Mouse (Mus musculus) heart, adult 11 months (tissue): ENCODE data around the gene Il10rb.

Experiments
- DNase-seq: peaks from one replicate; pipeline ENCODE4 v3.0.0; 2022

Gene Il10rb

DNA sequence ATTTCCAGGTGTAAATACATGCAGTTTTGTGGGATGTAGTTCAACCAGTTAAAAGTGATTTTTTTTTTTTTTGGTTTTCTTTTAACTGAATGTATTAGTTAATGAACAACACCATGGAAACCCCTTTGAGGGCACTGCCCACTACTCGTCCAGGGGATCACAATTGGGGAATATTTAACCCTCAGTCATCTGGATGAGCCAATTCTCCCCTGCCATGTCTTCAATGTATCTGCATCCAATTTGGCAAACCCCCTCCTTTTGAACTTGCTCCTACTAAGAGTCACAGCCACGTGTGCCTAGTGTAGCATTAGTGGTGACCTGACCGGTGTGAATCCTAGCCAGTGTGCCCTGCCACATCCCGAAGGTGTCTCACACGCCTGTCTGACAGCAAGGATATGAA is 12.6 kb downstream of the Il10rb start:
- peak; percentile 85 for DNase-seq

DNA sequence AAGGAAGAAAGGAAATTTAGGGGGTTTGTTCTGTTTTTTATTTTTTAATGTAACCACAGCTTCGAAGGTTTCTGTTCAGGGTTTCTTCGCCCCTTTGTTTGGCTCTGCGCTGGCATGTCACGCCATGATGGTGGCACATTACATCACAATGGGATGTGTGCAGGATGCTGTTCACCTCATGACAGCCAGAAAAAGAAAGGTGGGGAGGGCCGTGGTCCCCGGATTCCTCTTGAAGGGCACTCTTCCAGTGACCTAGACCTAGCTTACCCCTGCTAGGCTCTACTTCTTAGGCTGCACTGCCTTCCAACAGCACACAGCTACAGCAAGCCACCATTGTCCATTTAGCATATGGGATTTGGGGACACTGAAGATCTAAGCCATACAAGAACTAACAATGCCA is 19.9 kb downstream of the Il10rb start:
- peak; percentile 65 for DNase-seq

DNA sequence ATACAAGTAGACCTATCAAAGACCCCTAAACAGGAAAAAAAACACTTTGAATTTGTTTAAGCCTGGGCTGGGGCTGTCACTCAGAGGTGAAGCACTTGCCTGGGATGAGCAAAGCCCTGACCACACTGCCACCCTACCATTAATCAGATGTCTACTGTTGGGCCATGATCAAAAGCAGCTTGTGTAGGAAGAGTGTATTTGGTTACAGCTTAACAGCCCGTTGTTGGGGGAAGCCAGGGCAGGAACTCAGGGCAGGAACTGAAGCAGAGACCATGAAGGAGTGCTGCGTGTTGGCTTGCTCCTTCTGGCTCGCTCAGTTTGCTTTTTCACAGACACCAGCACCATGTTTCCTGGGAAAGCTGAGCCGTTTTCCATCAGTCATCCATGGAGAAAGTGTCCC is 20.6 kb downstream of the Il10rb start:
- DNase-seq: peak; percentile 84

DNA sequence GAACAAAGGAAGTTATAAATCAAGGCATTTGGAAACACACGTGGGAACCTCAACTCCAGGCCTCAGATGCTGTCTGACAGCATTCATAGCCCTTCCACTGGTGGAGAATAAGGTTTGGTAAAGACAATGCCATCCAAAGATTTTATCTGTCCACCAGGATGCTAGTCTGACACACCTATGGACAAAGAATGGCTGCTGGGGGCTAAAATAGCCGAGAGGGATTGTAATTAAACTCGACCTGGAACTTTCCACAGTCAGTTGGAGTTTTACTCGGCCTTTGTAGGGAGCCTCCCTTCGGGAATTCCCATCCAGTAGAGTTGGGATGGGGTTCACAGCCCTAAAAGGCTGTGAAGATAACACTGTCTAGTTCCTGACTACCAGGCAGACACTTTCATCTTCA is 21.5 kb downstream of the Il10rb start:
- peak; percentile 88 for DNase-seq

DNA sequence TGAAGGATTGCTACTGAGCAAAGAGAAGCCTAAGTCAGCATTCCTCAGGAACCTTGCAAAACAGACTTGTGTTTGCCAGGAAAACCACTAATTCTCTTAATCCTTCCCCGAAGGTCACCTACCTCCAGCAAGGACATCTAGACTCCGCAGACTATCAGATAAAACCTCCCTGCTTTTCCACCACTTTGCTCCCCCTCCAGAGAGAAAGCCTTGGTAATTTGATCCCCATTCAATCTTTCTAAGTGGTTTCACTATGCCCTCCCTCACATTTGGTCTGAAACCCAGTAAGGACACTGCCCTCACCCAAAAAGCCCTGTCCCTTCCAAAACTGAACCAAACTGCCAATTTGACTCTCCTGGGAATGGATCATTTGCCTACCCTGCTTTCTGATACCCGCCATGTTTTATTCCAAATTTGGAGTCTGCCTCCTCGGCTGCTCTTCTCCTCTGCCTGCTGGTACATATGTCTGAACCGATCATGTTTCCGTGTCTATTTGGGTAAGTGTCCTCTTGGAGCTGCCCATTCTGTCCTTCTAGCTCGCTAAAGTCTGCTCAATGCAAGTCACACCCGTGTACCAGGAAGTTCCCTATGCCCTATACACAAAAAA is 22.4 kb downstream of the Il10rb start:
- peak; percentile 77 for DNase-seq

DNA sequence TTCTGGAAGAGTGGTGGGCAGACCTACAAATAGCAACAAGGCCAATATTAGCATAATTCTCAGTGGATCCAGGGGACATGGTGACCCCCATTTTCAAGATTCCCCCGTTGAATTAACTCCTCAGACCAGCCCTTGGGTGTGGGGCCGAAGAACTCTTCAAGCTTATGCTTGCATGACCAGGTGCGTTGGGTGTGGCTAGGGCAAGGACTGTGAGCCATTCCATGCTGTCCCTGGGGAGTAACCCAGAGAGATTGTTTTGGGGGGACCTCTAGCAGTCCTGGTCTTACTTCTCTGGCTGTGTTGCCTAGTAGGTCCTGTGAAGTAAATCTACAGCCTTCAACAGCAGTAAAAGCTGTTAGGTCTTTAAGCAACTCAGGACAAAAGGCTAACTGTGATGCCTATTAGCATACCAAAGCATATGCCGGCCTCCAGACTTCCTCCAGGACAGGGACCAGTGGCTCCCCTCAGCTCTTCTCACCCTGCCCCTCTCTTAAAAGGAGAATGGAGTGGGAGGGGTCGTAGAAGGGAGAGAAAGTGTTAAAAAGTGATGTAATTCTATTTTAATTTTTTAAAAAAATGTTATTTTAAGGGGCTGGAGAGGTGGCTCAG is 26.9 kb downstream of the Il10rb start:
- peak; percentile 87 for DNase-seq

DNA sequence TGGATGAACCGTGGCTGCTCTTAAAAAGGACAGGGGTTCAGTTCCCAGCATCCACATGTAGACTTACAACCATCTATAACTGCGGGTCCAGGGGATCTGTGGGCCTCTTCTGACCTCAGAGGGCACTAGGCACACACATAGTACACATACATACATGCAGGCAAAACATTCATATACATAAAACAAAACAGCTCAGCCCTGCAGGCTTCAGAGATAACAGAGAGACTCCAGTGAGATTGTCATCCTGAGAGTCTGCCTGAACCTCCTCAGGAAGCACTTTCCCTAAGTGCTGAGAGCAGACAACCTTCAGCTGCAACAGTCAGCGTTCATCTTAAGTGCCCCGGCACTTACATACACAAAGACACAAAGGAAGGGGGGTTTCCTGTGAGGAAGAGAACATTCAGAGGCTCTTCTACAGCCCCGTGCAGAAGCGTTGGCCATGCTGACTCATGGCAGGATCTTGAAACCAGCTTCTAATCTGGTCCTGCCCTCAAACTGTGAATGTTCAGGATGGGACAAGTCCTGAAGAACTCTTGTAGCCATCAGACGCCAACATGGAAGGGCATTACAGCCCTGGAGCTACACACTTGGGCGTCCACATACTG is 27.5 kb downstream of the Il10rb start:
- DNase-seq: peak; percentile 91

DNA sequence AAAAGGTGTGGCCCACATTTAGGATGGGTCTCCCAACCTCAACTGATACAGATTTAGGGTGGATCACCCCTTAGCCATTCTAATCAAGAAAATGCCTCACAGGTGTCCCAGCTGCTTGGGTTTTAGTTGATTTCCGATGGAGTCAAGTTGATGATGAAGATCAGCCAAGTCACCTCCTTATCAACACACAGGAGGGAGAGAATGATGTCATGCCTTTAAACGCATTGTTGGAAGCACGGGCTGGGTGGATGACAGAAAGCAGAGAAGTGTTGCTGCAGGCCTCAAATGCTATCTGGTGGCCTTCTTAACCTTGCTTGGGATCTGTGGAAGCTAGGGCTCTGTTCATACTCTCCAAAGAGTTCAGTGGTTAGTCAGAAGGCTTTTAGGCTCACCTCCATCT is 28.2 kb downstream of the Il10rb start:
- peak; percentile 78 for DNase-seq

DNA sequence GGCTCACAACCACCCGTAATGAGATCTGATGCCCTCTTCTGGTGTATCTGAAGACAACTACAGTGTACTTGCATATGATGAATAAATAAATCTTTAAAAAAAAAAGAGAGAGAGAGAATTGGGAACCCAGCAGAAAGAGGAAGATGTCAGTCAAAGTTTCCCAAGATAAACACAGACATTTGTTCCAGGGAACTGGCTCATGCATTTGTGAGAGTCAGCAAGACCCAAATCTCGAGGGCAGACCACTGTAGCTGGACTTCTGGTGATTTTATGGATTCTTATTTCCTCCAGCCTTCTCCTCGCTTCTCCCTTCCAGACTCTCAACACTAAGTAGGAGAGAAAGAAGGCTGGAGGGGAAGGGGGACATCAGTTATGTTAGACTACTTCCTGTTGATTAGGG is 32.1 kb downstream of the Il10rb start:
- no peak for DNase-seq

DNA sequence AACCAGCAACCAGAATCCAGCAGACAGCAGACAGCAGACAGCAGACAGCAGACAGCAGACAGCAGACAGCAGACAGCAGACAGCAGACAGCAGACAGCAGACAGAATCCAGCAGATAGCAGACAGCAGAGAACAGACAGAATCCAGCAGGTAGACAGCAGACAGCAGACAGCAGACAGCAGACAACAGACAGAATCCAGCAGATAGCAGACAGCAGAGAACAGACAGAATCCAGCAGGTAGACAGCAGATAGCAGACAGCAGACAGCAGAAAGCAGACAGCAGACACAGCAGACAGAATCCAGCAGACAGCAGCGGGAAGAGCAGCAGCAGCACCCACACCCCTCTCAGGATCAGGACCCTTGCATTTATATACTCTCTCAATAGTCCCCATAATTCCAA is 32.6 kb downstream of the Il10rb start:
- DNase-seq: peak; percentile 81

DNA sequence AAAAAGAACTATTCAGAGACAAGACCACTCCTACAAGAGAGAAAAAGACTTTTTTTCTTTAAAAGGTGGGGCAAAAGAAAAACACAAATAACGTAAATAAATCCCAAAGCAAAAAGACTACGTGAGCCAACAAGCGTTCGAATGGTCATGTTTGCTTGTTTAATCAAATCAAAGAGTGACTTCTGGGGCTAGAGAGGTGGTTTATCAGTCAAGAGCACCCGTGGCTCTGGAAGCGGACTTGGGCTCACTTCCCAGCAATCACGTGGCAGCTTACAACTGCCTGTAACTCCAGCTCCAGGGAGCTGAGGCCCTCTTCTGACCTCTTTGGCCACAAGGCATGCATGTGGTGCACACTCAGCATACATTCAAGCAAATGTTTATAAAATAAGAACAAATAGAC is 35.4 kb downstream of the Il10rb start:
- peak; percentile 99 for DNase-seq

DNA sequence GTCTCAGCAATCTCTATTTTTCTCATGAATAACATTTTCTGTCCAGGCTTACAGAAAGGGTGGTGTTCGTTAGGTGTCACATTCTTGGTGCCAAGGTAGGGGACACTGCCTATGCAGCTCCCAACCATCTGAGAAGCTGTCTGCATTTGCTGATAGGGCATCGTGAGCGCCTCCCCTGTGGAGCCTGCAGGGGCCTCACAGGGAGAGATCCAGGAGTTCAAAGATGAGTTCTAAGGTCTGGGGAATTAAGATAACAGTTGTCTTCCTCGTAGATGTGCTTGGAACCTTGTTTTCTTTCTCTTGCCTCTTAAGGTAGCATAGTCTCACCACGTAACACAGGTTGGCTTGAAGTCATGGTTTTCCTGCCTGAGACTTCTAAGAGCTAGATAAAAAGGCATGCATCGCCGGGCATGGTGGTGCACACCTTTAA is 35.9 kb downstream of the Il10rb start:
- no peak for DNase-seq

DNA sequence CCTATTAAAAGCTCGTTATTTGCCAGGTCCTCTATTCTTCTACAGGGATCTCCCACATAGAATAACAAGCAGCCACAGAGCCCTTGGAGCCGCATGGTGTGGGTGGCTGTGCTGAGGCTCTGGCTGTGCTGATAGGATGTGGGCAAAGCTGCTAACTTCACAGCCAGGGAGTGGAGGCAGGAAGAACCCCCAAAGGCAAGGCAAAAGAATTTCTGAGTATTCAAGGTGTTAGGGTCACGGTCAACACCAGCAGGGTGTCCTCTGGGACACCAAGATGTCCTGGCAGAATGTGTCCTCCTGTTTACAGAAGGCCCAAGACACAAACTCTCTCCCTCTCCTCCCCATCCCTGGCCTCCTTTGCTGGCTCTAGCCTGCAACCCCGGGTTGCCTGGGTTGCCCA is 36.5 kb downstream of the Il10rb start:
- DNase-seq: no peak

DNA sequence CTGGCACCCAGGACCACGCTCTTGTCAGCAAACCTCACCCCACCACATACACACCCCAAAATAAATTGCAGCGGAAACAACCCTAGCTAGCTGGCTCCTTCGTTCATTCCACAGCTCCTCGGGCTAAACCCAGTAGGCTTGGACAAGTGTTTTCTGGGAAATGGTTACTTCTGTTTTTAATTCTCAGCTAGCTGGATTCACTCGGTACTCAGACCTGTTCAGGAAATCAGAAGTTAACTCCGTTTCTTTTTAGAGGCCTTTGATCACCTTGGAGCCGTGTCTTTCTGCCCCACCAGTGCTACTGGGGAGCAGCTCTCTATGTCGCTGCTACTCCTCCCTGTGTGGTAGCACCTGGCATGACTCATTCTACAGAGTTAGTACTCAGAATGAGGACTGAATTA is 37.2 kb downstream of the Il10rb start:
- DNase-seq: peak; percentile 76

DNA sequence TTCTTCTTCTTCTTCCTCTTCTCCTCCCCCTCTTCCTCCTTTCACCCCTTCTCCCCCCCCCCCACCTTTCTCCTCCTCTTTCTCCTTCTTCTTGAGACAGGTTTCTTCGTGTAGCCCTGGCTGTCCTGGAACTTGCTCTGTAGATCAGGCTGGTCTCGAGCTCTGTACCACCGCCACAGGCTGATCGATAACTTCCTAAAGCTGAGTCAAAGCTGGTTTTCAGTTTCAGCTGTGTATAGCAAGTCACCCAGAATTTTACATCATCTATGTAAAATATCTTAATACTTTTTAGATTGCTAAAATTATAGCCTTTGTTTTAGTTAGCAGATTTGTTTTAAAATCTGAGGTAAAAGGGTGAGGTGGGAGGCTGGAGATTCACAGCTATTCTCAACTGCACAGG is 38.9 kb downstream of the Il10rb start:
- DNase-seq: no peak

DNA sequence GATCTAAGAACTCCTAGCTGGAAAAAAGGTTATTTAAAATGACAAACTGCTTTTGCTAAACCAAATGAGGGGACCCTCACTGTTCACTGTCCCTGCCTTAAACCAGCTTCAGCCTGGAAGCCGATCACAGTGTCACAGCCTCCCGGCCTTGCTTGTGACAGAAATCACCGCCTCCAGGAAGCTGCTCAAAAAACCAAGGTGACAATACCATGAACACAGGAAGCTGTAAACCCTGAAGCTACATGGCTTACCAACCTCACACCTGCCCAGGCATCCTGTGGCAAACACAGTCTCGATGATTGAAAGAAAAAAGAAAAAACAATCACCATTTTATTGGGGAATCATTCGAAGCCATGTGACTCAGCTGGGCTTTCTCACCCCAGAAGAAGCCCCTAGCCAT is 39.6 kb downstream of the Il10rb start:
- no peak for DNase-seq

DNA sequence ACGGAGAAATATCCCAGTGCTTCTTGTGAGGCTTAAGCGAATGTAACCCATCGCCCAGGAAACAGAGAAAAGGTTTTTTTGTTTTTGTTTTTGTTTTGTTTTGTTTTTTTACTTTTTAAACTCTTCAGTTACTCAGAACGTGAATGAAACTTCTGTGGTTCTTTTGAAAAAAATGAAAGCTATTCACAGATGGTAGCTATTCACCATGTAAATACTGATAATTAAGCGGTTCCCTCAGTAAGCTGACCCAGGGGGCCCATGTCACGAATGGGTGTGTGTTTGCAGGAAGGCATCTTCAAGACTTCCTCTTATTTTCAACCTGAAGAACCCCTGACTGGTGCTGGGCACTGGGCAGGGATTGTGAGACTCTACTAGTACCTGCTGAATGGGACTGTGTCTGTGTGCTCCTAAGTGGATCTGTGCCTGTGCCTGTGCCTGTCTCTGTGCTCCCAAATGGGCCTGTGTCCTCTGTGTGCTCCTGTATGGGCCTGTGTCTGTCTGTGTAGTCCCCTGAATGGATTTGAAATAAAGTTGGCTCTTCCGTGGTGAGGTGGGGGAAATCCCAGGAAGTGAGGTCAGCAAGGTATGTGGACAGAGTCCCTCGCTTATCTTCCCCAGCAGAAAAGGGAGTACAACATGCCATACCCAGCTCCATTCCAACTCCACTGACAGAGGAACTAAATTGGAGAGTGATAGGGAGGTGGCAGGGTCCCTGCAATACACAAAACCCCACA is 41.0 kb downstream of the Il10rb start:
- DNase-seq: no peak

DNA sequence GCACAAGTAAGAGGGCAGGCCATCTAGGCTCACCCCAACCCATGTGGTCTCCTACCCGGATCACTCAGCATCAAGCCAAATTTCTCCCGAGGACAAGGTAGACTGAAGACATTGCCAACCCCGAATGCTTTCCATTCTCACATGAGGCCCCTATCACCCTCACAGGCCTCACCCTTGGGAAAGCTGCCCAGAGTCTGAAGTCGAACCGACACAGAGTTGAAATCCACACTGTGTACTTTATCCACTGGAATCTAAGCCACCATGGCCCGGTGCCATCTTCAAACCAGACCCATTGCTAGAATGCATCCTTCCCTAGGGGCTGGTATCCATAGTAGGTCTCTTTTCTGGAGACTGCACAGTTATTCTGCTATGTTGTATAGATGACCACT is 41.5 kb downstream of the Il10rb start:
- DNase-seq: no peak

DNA sequence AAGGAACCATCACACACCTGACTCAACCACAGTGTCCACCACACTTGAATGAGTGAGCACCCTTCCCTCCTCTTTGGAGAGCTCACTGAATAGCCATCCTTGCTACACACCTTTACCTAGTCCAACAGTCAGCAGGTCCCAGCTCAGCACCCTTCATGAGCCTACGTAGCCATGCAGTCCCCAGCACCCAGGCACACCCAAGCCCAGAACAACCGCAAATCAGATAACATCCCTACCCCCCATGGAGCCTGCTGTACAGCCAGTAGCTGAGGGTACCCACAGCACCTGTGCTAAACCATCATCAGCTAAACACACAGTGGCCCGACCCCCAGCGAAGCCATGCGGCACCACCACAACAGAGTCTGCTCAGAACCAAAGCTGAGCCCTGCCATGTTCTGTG is 42.1 kb downstream of the Il10rb start:
- DNase-seq: no peak

DNA sequence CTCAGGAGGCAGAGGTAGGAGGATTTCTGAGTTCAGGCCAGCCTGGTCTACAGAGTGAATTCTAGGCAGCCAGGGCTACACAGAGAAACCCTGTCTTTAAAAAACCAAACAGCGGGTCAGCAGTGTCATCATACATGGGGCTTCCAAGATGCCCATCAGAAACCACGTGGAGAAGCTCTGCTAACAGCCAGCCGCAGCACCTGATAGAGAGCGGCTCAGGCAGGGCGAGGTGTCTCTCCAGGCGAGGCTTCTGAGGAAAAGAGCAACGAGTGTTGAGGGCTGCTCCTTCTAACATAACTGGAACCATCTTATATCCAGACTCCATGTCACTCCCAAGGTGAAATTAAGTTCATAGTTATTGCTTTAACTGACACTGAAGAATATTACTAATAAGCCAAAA is 42.9 kb downstream of the Il10rb start:
- DNase-seq: no peak

DNA sequence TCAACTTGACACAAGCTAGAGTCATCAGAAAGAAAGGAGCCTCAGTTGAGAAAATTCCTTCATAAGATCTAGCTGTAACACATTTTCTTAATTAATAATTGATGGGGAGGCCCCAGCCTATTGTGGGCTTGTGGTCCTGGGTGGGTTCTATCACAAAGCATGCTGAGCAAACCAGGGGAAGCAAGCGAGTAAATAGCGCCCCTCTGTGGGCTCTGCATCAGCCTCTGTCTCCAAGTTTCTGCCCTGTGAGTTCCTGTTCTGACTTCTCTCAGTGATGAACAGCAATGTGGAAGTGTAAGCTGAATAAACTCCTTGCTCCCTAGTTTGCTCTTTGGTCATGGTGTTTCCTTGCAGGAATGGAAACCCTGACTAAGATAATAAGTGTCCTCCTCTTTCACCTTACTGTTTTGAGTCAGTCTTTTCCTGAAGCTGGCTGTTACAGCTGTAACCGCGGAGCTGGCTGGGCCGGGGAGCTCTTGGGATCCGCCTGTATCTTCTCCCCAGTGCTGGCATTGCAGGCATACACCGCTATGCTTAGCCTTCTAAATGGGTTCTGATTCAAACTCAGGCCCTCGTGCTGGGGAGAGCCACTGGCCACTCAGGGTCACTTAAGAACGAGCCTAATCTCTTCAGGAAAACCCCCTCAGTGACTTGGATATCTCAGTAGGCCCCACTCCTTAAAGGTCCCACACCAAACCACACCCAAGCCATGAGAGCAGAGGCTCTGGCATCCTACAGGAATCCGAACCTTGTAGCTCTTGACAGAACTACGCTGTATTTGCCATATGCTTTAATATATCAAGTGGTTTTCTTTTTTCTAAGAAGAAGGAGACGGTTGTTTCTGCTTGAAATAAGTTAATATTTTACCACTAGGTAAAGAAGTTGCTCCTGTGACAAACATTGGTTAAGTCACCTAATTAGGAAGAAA is 44.4 kb downstream of the Il10rb start:
- no peak for DNase-seq

DNA sequence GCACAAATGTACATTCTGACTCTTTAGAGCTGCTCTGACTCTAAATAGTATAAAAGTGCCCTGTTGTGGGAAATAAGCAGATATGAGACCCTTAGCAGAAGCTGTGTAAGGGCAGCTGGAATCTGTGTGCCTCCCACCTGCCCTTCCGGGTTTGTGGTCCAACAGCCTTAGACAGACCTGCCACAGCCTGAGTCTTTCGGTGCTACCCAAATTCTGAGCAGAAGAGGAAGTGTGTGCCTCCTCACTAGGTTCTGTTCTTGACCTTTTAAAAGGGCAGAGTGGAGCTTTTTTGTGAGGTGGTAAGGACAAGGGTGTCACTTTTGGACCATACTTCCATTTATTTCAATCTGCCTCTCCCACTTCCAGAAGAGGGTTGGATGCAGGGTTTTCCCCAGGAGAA is 46.0 kb downstream of the Il10rb start:
- no peak for DNase-seq

DNA sequence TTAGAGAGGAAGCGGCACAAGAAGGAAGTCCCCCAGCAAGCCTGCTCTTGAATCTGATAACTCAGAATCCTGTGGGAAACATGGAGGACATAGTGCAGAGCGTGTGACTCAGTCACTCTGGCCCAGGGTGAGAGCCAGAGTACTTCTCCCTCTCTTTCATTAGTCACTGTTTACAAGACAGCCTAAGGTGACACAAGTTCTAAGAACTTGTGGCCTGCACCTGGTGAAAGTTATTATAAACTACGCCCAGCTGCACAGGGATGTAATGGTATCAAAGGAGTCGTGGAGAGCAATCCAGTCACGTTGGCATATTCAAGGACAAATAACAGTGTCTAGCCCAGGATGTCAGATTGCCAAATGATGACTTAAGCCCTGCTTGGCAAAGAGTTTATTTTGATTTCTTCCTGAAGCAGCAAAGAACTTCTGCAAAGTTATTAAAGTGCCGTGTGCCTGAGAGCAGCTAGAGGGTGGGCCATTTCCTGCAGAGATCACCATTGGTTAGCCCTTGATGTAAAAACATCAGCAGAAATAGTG is 46.5 kb downstream of the Il10rb start:
- DNase-seq: peak; percentile 96
